Mouse (Mus musculus): ENCODE results near the gene Tspan5.

- TF ChIP-seq CTCF (conservative IDR thresholded peaks at IDR 0.05; ENCODE audit: insufficient read depth, insufficient read length, low read depth, low read length) (no peak), POLR2A (IDR thresholded peaks at IDR 0.05; ENCODE audit: low read depth, low read length) (no peak)
Measured at GRCm38 (mm10) chr3:138730812-138731211, 11.2 kb upstream of the Tspan5 start.
